Mouse (Mus musculus) forebrain, postnatal 0 days (tissue): Measurements from ENCODE around the gene Lmf2. TPM values are rescaled to one million over a fixed set of nuclear protein-coding genes. Genes with fewer than 3 reads are reported as not detected.

Experiments used
- ATAC-seq: fragments of 200-750 bp; cut with Nextera tagmentation; 2 replicates; pipeline ENCODE4 v1.8.0; 2017; ENCODE audit warnings: mild to moderate bottlenecking, moderate library complexity
- DNase-seq: peaks from one replicate; pipeline ENCODE4 v3.0.0-alpha.2; 2015
- H3K27ac ChIP-seq: fragments of 300-500 bp; sonication (generic); 2 replicates; pipeline ENCODE4 v1.5.1; 2014; ENCODE audit warnings: low read depth, mild to moderate bottlenecking, antibody characterized with exemption, low read length, moderate library complexity, mixed read lengths
- H3K27me3 ChIP-seq: fragments of 300-500 bp; sonication (generic); 2 replicates; pipeline ENCODE4 v1.6.1; 2014; ENCODE audit warnings: mild to moderate bottlenecking, low read length, mixed read lengths; ENCODE audit not compliant: insufficient read depth
- H3K36me3 ChIP-seq: fragments of 300-500 bp; sonication (generic); 2 replicates; pipeline ENCODE4 v1.6.1; 2014; ENCODE audit warnings: mild to moderate bottlenecking, moderate library complexity; ENCODE audit not compliant: insufficient read depth
- H3K4me1 ChIP-seq: fragments of 300-500 bp; sonication (generic); 2 replicates; pipeline ENCODE4 v1.6.1; 2014; ENCODE audit warnings: antibody characterized with exemption; ENCODE audit not compliant: insufficient read depth
- H3K4me2 ChIP-seq: fragments of 300-500 bp; sonication (generic); 2 replicates; pipeline ENCODE4 v1.6.1; 2014; ENCODE audit warnings: low read depth, mild to moderate bottlenecking, moderate library complexity
- H3K4me3 ChIP-seq: fragments of 300-500 bp; sonication (generic); 2 replicates; pipeline ENCODE4 v1.5.1; 2014; ENCODE audit warnings: low read depth, low read length, mixed read lengths
- H3K9ac ChIP-seq: fragments of 300-500 bp; sonication (generic); 2 replicates; pipeline ENCODE4 v1.6.1; 2014; ENCODE audit warnings: mild to moderate bottlenecking
- H3K9me3 ChIP-seq: fragments of 300-500 bp; sonication (generic); 2 replicates; pipeline ENCODE4 v1.6.1; 2016; ENCODE audit warnings: low read length
- CTCF ChIP-seq: sonication (generic); IDR thresholded peaks from 2 replicates; pipeline ENCODE4 v1.5.1; 2016; ENCODE audit warnings: antibody characterized with exemption, control low read depth, low read depth
- WGBS: fragments of 180-500 bp; shearing (Covaris S2); extraction: QIAGEN DNeasy Blood & Tissue Kit; methylation state at CpG from one replicate; pipeline ENCODE4 v1.1.7; 2014; 5-methylcytosine and 5-hydroxymethylcytosine counted together
- polyA plus RNA-seq: library from polyadenylated mRNA; unstranded; fragments of >200 nt; fragmentation: Nextera tagmentation; extraction: Ambion mirVana; gene quantifications from 2 replicates; pipeline ENCODE4 v1.2.1, GENCODE M21; 2015
- total RNA-seq: library from RNA; depleted of rRNA; stranded (reverse); fragments of >200 nt; gene quantifications from 2 replicates; pipeline ENCODE4 v1.2.3, GENCODE M21; 2014

Lmf2 gene
- total and polyA plus RNA-seq, 2 experiments from 2014 or later: 17.0 to 25.4 TPM

DNA sequence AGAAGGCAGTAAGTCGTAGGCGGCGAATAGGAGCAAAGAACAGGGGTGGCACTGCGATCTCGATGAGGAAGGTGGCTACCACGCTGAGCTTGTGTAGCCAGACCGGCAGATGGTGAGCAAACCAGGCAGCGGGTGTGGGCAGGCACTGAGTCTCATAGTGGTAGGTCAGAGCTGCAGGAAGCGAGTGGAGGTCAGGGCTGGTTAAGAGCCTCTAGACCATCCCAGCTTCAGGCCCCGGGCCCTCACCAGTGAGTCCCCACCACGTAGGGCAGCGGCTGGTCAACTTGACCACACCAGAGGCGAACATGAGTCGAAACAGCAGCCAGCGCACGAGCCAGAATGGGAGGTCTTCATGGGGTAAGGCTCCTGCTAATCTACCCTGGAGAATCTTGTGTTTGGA lies 1.6 kb downstream of the Lmf2 start:
- no peak for TF ChIP-seq CTCF
- Histone ChIP-seq H3K9ac (no peak overlapping the region), H3K4me1 (peaks cover 16% of the 10 kb centered on the region), H3K4me3 (no peak overlapping the region), H3K36me3 (peaks cover 32% of the 10 kb centered on the region), H3K27me3 (no peaks in the 10 kb centered on the region), H3K4me2 (no peak overlapping the region), H3K27ac (no peak overlapping the region), H3K9me3 (no peaks in the 10 kb centered on the region)
- WGBS: 94% methylated on average over 16 of the region's 16 CpGs
- ATAC-seq (no peak), DNase-seq (no peak)

DNA sequence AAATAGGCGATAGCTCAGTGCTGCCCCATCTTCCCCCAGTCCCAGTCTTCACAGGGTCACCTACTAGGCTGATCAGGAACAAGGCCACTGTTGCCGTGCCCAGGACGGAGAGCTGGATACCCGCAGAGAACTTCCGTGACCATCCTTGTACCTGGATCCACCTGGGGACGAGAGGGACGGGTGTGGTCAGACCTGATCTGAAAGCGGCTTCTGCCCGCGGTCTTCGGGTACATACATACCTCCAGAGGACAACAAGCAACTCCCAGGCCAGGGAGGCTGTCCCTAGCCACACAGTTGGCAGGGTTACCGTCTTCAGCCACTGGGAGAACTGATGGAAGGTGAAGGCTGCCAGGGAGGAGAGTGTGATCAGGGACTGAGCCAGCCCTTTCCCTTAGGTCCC lies 2.7 kb downstream of the Lmf2 start:
- H3K27me3 ChIP-seq: no peaks in the 10 kb centered on the region
- TF ChIP-seq CTCF: no peak
- DNase-seq (no peak), ATAC-seq (no peak)
- no peak overlapping the region for H3K4me2 ChIP-seq
- H3K9ac ChIP-seq: no peak overlapping the region
- H3K4me3 ChIP-seq: no peak overlapping the region
- no peak overlapping the region for H3K27ac ChIP-seq
- peaks cover 31% of the 10 kb centered on the region for H3K36me3 ChIP-seq
- H3K9me3 ChIP-seq: no peaks in the 10 kb centered on the region
- peaks cover 16% of the 10 kb centered on the region for H3K4me1 ChIP-seq
- WGBS: 97% methylated on average over 12 of the region's 12 CpGs

- peaks cover 13% of the 10 kb centered on the region for H3K4me1 ChIP-seq
These were observed 3.4 kb downstream of the Lmf2 start for GRCm38 (mm10) chr15:89352054-89352453.

GRCm38 (mm10) chr15:89351302-89351701 lies 4.2 kb downstream of the Lmf2 start:
- H3K4me2 ChIP-seq: no peak overlapping the region
- no peak for TF ChIP-seq CTCF
- H3K36me3 ChIP-seq: peaks cover 31% of the 10 kb centered on the region
- H3K9me3 ChIP-seq: no peaks in the 10 kb centered on the region
- no peak for ATAC-seq
- no peak overlapping the region for H3K4me3 ChIP-seq
- WGBS: 92% methylated on average over 15 of the region's 15 CpGs
- H3K27me3 ChIP-seq: no peaks in the 10 kb centered on the region
- no peak for DNase-seq
- peaks cover 7% of the 10 kb centered on the region; the same call in 1 of the 2 replicates for H3K4me1 ChIP-seq
- no peak overlapping the region for H3K27ac ChIP-seq
- no peak overlapping the region for H3K9ac ChIP-seq

More at GRCm38 (mm10) chr15:89352054-89352453, 3.4 kb downstream of the Lmf2 start:
- no peaks in the 10 kb centered on the region for H3K27me3 ChIP-seq
- DNase-seq: no peak
- peaks cover 31% of the 10 kb centered on the region for H3K36me3 ChIP-seq
- no peak overlapping the region for H3K9ac ChIP-seq
- WGBS: 95% methylated on average over 14 of the region's 14 CpGs
- TF ChIP-seq CTCF: no peak
- no peak overlapping the region for H3K27ac ChIP-seq
- no peaks in the 10 kb centered on the region for H3K9me3 ChIP-seq
- no peak overlapping the region for H3K4me2 ChIP-seq
- no peak overlapping the region for H3K4me3 ChIP-seq
- no peak for ATAC-seq

DNA sequence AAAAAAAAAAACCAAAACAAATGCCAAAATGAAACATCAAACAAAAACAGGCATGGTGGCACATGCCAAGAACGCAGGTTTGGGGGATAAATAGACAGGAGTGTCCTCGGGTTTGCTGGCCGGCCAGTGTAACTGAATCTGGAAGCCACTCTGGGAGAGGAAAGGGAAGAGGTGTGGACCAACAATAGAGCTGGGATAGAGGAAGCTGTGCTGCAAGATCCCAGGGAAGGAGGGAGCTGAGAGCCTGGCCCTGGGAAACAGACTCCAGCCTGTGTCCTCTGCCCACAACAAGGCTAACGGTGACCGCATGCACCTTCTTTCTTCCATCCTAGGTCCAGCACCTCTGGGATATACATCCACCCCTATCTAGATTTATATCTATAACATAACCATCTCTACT lies 5.0 kb downstream of the Lmf2 start:
- ATAC-seq: no peak
- H3K27me3 ChIP-seq: no peaks in the 10 kb centered on the region
- no peak overlapping the region for H3K27ac ChIP-seq
- H3K4me2 ChIP-seq: no peak overlapping the region
- H3K4me3 ChIP-seq: no peak overlapping the region
- H3K4me1 ChIP-seq: peaks cover 7% of the 10 kb centered on the region; the same call in 1 of the 2 replicates
- TF ChIP-seq CTCF: no peak
- no peak overlapping the region for H3K9ac ChIP-seq
- no peak for DNase-seq
- 83% methylated on average over 5 of the region's 5 CpGs for WGBS
- H3K36me3 ChIP-seq: peaks cover 31% of the 10 kb centered on the region
- H3K9me3 ChIP-seq: no peaks in the 10 kb centered on the region

DNA sequence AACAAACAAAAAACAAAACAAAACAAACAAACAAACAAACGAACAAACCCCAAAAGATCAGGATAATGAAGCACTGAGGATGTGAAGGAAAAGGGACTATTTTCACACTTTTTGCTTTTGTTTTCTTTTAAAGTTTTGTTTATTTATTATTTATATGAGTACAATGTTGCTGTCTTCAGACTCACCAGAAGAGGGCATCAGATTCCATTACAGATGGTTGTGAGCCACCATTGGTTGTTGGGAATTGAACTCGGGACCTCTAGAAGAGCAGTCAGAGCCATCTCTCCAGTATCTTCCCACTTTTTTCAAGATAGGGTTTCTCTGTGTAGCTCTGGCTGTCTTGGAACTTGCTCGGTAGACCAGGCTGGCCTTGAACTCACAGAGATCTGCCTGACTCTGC lies 12.1 kb downstream of the Lmf2 start:
- no peak overlapping the region for H3K27ac ChIP-seq
- H3K36me3 ChIP-seq: no peaks in the 10 kb centered on the region
- H3K4me2 ChIP-seq: no peak overlapping the region
- no peak overlapping the region for H3K4me3 ChIP-seq
- no peak overlapping the region for H3K9ac ChIP-seq
- H3K27me3 ChIP-seq: no peaks in the 10 kb centered on the region
- DNase-seq (no peak), ATAC-seq (no peak)
- no peaks in the 10 kb centered on the region for H3K4me1 ChIP-seq
- H3K9me3 ChIP-seq: no peaks in the 10 kb centered on the region
- TF ChIP-seq CTCF: no peak
- 78% methylated on average over 3 of the region's 3 CpGs for WGBS

GRCm38 (mm10) chr15:89341678-89342077 lies 13.8 kb downstream of the Lmf2 start:
- H3K27me3 ChIP-seq: no peaks in the 10 kb centered on the region
- no peak overlapping the region for H3K9ac ChIP-seq
- WGBS: 32% methylated on average over 1 of the region's 1 CpGs
- no peak for ATAC-seq
- TF ChIP-seq CTCF: no peak
- H3K27ac ChIP-seq: no peak overlapping the region
- no peaks in the 10 kb centered on the region for H3K36me3 ChIP-seq
- H3K4me1 ChIP-seq: no peaks in the 10 kb centered on the region
- no peaks in the 10 kb centered on the region for H3K9me3 ChIP-seq
- no peak for DNase-seq
- no peak overlapping the region for H3K4me3 ChIP-seq
- H3K4me2 ChIP-seq: no peak overlapping the region

- WGBS: 89% methylated on average over 3 of the region's 3 CpGs
- Histone ChIP-seq H3K4me1 (no peaks in the 10 kb centered on the region), H3K36me3 (no peaks in the 10 kb centered on the region), H3K9ac (no peak overlapping the region), H3K4me3 (no peak overlapping the region), H3K9me3 (no peaks in the 10 kb centered on the region), H3K4me2 (no peak overlapping the region), H3K27ac (no peak overlapping the region), H3K27me3 (no peaks in the 10 kb centered on the region)
- TF ChIP-seq CTCF: no peak
- ATAC-seq (no peak), DNase-seq (no peak)
These were observed 15.3 kb downstream of the Lmf2 start for GRCm38 (mm10) chr15:89340136-89340535.
